Mouse (Mus musculus): ENCODE data around the gene Rpp21. TPM values are rescaled to one million over a fixed set of nuclear protein-coding genes. Genes with fewer than 3 reads are reported as not detected.

The Rpp21 gene
- 124 and 141 TPM in 2 replicates for polyA plus RNA-seq (2015; fragmentation: Nextera tagmentation; extraction: Ambion mirVana)

GRCm38 (mm10) chr17:36257969-36258368 is at the start of gene Rpp21:
Gene Rpp21 (minus strand): TSS chr17:36258069.
- peaks cover 15% of the 10 kb centered on the region; the same call in 1 of the 2 replicates for H3K36me3 ChIP-seq
- H3K27me3 ChIP-seq (replicated peaks) = no peaks in the 10 kb centered on the region
- peak within 1 kb of the TSS; percentile 60 for H3K9ac ChIP-seq
- peak within 1 kb of the TSS; percentile 61 for H3K4me2 ChIP-seq (replicated peaks)
- H3K27ac ChIP-seq = peak within 1 kb of the TSS; percentile 63
- peak; percentile 1; the same call in 1 of the 2 replicates for ATAC-seq
- H3K9me3 ChIP-seq = no peaks in the 10 kb centered on the region
- H3K4me3 ChIP-seq (replicated peaks) = peak within 1 kb of the TSS; percentile 79
- H3K4me1 ChIP-seq (replicated peaks) = peaks cover 4% of the 10 kb centered on the region; the same call in 1 of the 2 replicates
- WGBS = 38% methylated on average over 6 of the region's 6 CpGs

- Histone ChIP-seq H3K27me3 (replicated peaks) (no peaks in the 10 kb centered on the region), H3K27ac (no peak within 1 kb of the TSS), H3K4me3 (replicated peaks) (no peak within 1 kb of the TSS), H3K9ac (no peak within 1 kb of the TSS), H3K4me1 (replicated peaks) (no peaks in the 10 kb centered on the region), H3K36me3 (0 out of 2 replicates have a peak, but pooled peaks cover 7% of the 10 kb centered on the region), H3K4me2 (replicated peaks) (no peak within 1 kb of the TSS), H3K9me3 (no peaks in the 10 kb centered on the region)
- no peak for ATAC-seq
- WGBS = 87% methylated on average over 2 of the region's 2 CpGs
These were observed 28.5 kb upstream of the Rpp21 start, which contains the start of gene H2-M10.2 for GRCm38 (mm10) chr17:36286390-36286789. Gene H2-M10.2 (minus strand): TSS chr17:36286490.

- H3K27ac ChIP-seq = no peak overlapping the region
- H3K4me1 ChIP-seq (replicated peaks) = no peaks in the 10 kb centered on the region
- H3K4me3 ChIP-seq (replicated peaks) = no peak overlapping the region
- peaks cover 18% of the 10 kb centered on the region for H3K36me3 ChIP-seq
- ATAC-seq = no peak
- 94% methylated on average over 4 of the region's 4 CpGs for WGBS
- no peaks in the 10 kb centered on the region for H3K9me3 ChIP-seq
- no peaks in the 10 kb centered on the region for H3K27me3 ChIP-seq (replicated peaks)
- H3K4me2 ChIP-seq (replicated peaks) = no peak overlapping the region
- no peak overlapping the region for H3K9ac ChIP-seq
These were observed 23.8 kb upstream of the Rpp21 start for GRCm38 (mm10) chr17:36281521-36282245.

DNA sequence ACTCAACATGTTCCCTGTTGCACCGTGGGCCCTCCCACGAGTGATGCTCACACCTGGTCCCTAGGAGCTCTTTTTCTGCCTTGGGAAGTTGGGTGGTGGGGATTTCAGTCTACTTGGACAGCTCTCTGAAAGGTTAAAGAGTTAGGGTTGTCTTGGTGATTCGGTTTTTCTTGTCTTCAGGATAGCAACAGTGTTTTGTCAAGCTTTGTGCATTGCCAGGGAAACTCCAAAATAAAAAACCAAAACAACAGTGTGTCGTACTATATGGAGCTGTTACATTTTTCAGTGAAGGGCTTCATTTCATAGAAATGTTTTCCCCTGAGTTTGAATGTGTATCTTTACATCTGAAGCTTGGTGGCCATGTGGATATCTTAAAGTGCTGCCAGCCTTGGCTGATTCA is 16.9 kb upstream of the Rpp21 start:
- H3K27me3 ChIP-seq (replicated peaks) = no peaks in the 10 kb centered on the region
- H3K4me3 ChIP-seq (replicated peaks) = no peak overlapping the region
- H3K36me3 ChIP-seq = no peaks in the 10 kb centered on the region; the same call in 1 of the 2 replicates
- no peak overlapping the region for H3K27ac ChIP-seq
- H3K4me1 ChIP-seq (replicated peaks) = peaks cover 17% of the 10 kb centered on the region
- no peak overlapping the region for H3K9ac ChIP-seq
- H3K9me3 ChIP-seq = no peaks in the 10 kb centered on the region
- 91% methylated on average over 4 of the region's 4 CpGs for WGBS
- H3K4me2 ChIP-seq (replicated peaks) = no peak overlapping the region
- no peak for ATAC-seq

DNA sequence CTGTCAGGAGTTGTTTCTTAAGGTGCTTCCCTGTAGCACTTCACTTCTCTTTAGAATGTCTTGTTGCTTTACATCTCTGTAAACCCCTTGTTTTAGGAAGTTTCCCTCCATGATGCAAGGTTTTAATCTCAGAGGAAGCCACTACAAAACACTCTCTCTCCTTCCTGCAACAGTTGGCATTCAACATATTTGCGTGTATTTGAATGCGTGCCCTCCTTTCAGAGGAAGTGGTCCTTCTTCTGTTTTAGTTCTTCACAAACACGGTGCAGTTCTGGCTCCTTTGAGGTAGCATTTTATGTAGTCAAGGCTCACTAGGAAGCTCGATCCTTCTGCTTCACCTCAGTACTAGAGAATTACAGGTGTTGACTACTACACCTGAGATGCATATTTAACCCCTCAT is 15.9 kb upstream of the Rpp21 start:
- Histone ChIP-seq H3K9me3 (no peaks in the 10 kb centered on the region), H3K4me3 (replicated peaks) (no peak overlapping the region), H3K27me3 (replicated peaks) (no peaks in the 10 kb centered on the region), H3K4me1 (replicated peaks) (peaks cover 17% of the 10 kb centered on the region), H3K27ac (no peak overlapping the region), H3K9ac (no peak overlapping the region), H3K4me2 (replicated peaks) (no peak overlapping the region), H3K36me3 (no peaks in the 10 kb centered on the region; the same call in 1 of the 2 replicates)
- ATAC-seq = no peak
- 92% methylated on average over 4 of the region's 4 CpGs for WGBS

DNA sequence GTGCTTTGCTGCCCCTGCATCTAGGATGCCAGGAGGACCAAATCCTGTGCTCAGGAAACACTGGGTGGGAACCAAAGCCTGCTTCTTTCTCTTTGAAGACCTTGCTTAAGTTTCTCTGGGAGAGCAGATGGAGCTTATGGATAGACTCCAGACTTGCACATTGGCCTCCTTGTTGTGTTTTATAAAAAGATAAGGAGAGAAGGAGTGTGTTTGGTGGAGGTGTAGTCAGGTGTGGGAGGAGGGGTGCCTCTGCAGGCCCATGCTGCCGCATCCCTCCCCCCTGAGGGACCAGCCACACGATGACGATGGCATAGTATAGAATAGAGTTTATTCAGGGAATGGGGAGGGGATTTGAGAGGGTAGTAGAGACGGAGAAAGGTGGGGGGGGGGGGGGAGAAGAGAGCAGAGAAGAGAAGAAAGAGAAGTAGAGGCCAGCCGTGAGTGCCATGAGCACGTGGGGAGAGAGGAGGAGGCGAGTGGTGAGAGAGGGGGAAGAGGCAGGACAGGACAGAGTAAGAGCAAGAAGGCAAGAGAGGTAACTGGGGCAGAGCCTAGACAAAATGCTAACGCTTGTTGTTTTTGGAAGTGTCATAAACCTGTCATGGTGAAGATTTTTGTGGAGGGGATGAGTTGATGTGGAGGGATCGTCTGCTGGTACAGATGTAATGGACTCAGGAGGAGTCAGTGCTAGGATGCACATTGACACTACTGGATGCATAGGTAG is 14.9 kb upstream of the Rpp21 start:
- H3K27ac ChIP-seq = no peak overlapping the region
- no peaks in the 10 kb centered on the region for H3K27me3 ChIP-seq (replicated peaks)
- H3K9me3 ChIP-seq = no peaks in the 10 kb centered on the region
- peak overlapping the region; percentile 84 for H3K4me2 ChIP-seq (replicated peaks)
- peaks cover 17% of the 10 kb centered on the region for H3K4me1 ChIP-seq (replicated peaks)
- peak overlapping the region; percentile 76; the same call in 1 of the 2 replicates for H3K4me3 ChIP-seq (replicated peaks)
- 0 out of 2 replicates have a peak, but pooled peaks cover 3% of the 10 kb centered on the region for H3K36me3 ChIP-seq
- 0 out of 2 replicates have a peak overlapping the region, but pooled peaks have one; percentile 85 for H3K9ac ChIP-seq
- ATAC-seq = no peak
- 78% methylated on average over 9 of the region's 9 CpGs for WGBS

- under 1% methylated on average over 43 of the region's 43 CpGs for WGBS
- Histone ChIP-seq H3K27me3 (replicated peaks) (no peaks in the 10 kb centered on the region), H3K4me2 (replicated peaks) (peak within 1 kb of the TSS; percentile 84), H3K9me3 (no peaks in the 10 kb centered on the region), H3K36me3 (peaks cover 10% of the 10 kb centered on the region; the same call in 1 of the 2 replicates), H3K4me3 (replicated peaks) (peak within 1 kb of the TSS; percentile 76), H3K4me1 (replicated peaks) (peaks cover 17% of the 10 kb centered on the region), H3K9ac (peak within 1 kb of the TSS; percentile 85), H3K27ac (peak within 1 kb of the TSS; percentile 89)
- peak; percentile 91 for ATAC-seq
These were observed 13.9 kb upstream of the Rpp21 start, which contains the start of gene Trim39 for GRCm38 (mm10) chr17:36271586-36272256. Gene Trim39 (minus strand): TSS chr17:36272247.

DNA sequence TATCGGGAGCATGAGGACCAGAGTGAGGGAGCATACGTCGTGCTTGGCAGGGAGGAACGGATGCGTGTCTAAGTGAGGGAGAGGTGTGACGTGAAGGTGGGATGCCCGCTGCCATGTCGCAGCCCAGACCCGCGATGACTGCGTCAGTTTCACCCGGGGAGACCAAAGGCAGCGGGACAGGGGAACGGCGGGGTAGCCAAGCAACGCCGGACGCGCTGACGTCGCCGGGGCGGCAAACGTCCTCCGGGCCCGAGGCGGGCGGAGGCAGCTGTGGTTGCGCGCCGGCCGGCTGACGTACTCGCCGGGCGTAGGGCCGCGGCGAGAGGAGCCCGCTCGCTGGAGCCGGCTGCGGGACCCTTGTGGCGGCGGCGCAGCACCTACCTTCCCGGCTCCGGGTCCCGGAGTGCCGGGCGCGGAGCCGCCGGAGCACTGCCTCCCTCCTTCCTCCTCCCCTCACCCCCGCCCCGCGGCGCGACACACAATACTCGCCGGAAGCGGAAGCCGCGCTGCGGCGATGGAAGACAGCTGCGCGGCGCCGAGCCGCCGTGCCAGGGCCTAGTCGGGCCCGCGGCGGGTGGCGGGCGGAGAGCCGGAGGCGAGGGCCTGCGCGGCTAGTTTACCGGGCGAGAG is 13.2 kb upstream of the Rpp21 start:
- under 1% methylated on average over 77 of the region's 84 CpGs for WGBS
- peak; percentile 95 for ATAC-seq
- H3K4me2 ChIP-seq (replicated peaks) = peak overlapping the region; percentile 84
- peak overlapping the region; percentile 89 for H3K27ac ChIP-seq
- H3K9ac ChIP-seq = peak overlapping the region; percentile 85
- H3K27me3 ChIP-seq (replicated peaks) = no peaks in the 10 kb centered on the region
- no peaks in the 10 kb centered on the region for H3K9me3 ChIP-seq
- H3K36me3 ChIP-seq = peaks cover 10% of the 10 kb centered on the region; the same call in 1 of the 2 replicates
- H3K4me3 ChIP-seq (replicated peaks) = peak overlapping the region; percentile 76
- H3K4me1 ChIP-seq (replicated peaks) = peaks cover 17% of the 10 kb centered on the region

- peaks cover 21% of the 10 kb centered on the region for H3K36me3 ChIP-seq
- H3K27me3 ChIP-seq (replicated peaks) = no peaks in the 10 kb centered on the region
- no peak overlapping the region for H3K9ac ChIP-seq
- H3K4me3 ChIP-seq (replicated peaks) = no peak overlapping the region
- WGBS = 74% methylated on average over 5 of the region's 5 CpGs
- no peak overlapping the region for H3K4me2 ChIP-seq (replicated peaks)
- no peaks in the 10 kb centered on the region for H3K9me3 ChIP-seq
- peaks cover 3% of the 10 kb centered on the region; the same call in 1 of the 2 replicates for H3K4me1 ChIP-seq (replicated peaks)
- no peak for ATAC-seq
- no peak overlapping the region for H3K27ac ChIP-seq
These were observed 8.0 kb upstream of the Rpp21 start for GRCm38 (mm10) chr17:36265834-36266233.

DNA sequence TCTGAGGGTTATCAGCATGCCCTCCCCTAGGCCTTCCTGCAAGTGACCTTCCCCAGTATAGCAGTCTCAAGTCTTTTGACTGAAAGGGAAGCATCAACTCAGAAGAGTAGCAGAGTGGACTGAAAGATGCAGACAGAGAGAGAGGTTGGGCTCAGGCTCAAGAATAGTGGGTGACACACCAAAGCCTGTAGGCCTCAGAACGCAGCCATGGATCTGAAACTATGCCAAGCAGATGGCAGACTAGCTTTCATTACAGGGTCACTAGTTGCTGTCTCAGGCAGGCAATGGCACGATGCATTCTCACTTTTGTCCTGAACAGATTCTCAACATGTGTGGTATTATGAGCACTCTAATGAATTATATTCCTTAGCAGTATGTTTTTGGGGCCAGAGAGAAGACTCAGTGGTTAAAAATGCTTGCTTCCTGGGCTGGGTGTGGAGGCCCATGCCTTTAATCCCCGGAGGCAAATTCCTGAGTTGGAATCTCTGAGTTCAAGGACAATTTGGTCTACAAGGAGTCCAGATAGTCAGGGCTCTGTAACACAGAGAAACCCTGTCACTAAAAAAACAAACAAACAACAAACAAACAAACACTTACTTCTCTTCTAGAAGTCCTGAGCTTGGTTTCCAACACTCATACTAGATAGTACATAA is 6.5 kb upstream of the Rpp21 start:
- Histone ChIP-seq H3K27ac (no peak overlapping the region), H3K36me3 (peaks cover 31% of the 10 kb centered on the region), H3K9ac (no peak overlapping the region), H3K4me1 (replicated peaks) (no peaks in the 10 kb centered on the region), H3K4me3 (replicated peaks) (no peak overlapping the region), H3K27me3 (replicated peaks) (no peaks in the 10 kb centered on the region), H3K4me2 (replicated peaks) (no peak overlapping the region), H3K9me3 (no peaks in the 10 kb centered on the region)
- no peak for ATAC-seq
- whole genome bisulfite sequencing = 92% methylated on average over 3 of the region's 3 CpGs

DNA sequence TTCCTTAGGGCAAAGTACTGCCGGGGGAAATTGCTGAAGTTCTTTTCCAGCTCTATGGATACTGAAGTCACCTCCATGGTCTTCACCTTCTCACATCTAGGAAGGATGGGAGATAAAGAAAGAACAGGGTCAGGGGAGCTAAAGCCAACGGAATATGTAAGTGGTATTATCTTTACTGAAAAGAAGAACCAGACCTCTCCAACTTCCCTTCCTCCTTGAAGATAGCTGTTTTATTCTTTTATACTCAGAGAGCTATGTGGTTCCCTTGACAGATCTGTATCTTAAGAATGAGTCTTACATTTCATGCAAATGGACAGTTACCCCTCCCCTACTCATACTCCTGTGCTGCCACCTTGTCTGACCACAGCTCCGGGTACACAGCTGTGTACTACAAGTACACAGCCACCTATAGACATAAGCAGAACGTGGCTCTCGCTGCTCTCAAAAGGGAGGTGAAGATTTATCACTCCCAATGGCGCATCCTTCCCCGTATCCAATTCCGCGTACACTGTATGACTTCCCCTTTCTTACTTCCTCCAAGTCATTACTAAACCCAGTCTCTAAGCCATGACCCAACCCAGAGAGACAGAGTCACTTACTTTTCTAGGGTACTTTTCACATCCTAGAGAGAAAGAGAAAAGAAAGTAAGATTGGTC is 3.8 kb upstream of the Rpp21 start:
- Histone ChIP-seq H3K9me3 (no peaks in the 10 kb centered on the region), H3K4me1 (replicated peaks) (peaks cover 4% of the 10 kb centered on the region; the same call in 1 of the 2 replicates), H3K9ac (no peak overlapping the region), H3K27me3 (replicated peaks) (no peaks in the 10 kb centered on the region), H3K27ac (no peak overlapping the region), H3K4me2 (replicated peaks) (no peak overlapping the region), H3K4me3 (replicated peaks) (no peak overlapping the region), H3K36me3 (peaks cover 21% of the 10 kb centered on the region)
- 91% methylated on average over 9 of the region's 9 CpGs for WGBS
- ATAC-seq = no peak
